Mouse (Mus musculus): Measurements from ENCODE around the gene Kctd17.

The Kctd17 gene

DNA sequence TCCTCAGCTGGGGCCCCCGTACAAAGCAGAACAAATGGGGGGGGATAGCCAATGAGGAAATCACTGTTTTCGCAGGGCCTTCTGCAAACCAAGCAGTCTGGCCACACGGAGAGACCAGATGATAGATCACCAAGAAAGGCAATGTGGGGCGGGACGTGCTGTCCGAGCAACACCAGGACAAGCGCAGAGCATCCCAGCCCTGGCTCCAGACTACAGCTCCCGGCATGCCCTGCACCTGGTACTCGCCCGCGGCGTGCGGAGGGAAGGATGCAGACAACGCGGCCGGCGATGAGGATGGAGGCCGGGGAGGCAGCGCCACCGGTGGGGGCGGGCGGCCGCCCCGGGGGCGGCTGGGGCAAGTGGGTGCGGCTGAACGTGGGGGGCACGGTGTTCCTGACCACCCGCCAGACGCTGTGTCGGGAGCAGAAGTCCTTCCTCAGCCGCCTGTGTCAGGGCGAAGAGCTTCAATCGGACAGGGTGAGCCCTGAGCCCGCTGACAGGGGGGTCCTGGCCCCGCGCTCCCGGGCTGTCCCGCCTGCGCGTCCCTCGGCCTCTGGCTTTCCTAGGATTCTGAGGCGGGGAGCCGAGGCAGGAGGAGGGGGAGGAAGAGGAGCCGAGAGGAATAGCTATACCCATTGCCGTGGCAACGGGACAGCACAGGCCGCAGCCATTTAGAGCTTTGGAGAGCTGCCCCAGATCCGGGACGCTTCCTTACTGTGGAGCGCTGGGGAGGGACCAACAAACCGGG is at the start of gene Kctd17:
Kctd17 (plus strand) TSS at position 174 of the 748 bp plus-strand sequence.
- DNase-seq (ENCODE audit: extremely low spot score): peak; percentile 85

DNA sequence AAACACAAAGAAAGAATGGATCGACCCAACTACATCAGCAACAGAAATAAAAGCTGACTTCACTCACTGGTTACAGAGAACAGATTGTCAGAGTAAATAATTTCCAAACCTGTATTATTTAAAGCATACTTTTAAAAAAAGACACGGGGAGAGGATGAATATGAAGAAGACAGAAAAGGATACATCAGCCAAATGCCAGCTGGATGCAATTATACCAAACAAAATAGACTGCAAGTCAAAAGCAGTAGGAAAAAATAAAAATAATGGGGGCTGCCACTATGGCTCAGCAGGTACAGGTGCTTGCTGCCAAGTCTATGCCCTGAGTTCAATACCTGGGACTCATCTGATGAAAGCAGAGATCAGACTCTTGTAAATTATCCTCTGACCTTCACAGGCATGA is 48.2 kb upstream of the Kctd17 start:
- no peak for DNase-seq (ENCODE audit: extremely low spot score)

GRCm38 (mm10) chr15:78380741-78381140 is 47.6 kb upstream of the Kctd17 start:
- no peak for DNase-seq (ENCODE audit: extremely low spot score)

- DNase-seq (ENCODE audit: extremely low spot score): no peak
Measured at GRCm38 (mm10) chr15:78382115-78382514, 46.2 kb upstream of the Kctd17 start.

DNA sequence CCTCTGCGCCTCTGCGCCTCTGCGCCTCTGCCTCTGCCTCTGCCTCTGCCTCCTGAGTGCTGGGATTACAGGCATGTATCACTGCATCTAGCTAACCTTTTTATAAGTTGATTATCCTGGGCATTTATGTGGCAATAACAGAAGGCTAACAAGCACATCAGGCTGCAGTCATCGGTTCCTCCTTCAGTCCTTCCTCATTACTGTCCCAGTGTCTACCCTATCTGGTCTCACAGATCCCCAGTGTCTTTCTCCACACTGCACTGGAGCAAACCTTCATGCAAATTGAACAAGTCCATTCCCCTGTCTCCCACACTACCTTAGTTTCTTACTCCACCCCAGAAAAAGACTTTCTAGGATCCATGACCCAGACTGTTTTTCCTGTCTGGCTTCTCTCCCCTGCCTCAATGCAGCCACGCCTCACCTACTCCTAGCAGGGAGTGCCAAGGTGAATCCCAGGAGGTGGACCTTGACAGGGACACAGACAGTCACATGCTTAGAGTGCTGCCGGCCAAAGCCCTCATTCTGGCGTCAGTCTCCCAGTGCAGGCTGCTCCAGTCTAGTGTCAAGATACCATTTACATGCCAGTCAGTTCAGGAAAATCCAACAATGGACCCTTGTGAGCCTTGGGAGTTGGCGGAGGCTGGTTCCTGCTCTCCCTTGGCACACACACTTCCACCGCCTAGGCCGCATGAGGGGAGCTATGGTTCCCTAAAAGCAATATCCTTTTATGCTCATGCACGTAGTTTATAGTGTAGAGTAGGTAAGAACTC is 44.7 kb upstream of the Kctd17 start:
- no peak for DNase-seq (ENCODE audit: extremely low spot score)

- no peak for DNase-seq (ENCODE audit: extremely low spot score)
Measured at GRCm38 (mm10) chr15:78384220-78385116, 43.9 kb upstream of the Kctd17 start.

- no peak for DNase-seq (ENCODE audit: extremely low spot score)
Measured at GRCm38 (mm10) chr15:78385564-78385963, 42.8 kb upstream of the Kctd17 start.

DNA sequence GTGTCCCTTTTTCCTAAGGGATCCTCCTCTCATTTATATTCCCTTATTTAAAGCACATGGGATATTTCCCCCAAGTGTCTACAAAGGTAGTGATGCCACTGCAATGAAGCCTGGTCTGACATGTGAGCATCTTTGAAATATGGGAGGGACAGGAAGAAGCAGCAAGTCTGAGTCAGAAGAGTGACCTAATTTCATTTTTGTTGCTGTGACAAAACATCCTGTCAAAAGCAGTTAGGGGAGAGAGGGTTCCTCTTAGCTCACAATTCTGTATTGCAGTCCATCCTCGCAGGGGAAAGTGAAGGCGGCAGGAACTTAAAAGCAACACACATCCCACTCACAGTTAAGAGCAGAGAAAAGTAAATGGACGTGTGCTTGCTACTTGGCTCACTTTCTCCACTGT is 37.5 kb upstream of the Kctd17 start:
- no peak for DNase-seq (ENCODE audit: extremely low spot score)

GRCm38 (mm10) chr15:78395478-78395962 is 32.8 kb upstream of the Kctd17 start, which contains the start of gene Tex33:
Gene Tex33 (minus strand): TSS chr15:78395912.
- no peak for DNase-seq (ENCODE audit: extremely low spot score)

DNA sequence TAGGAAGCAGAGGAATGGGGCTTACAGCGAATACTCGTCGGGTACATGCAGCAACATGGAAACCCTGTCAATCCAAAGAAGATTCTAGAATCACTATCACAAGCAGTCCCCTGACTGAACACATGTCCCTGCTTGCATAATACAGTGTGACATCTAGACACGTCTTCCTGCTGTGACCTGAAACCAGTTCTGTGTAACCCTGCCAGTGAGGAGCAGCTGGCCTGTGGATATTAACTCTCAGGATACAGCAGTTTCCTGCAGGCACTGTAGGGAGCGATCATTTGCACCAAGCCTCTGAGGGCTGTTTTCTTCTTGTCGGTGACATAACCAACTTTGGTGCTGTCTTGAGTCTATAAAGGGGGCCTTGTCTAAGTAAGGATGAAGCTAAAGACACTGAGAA is 27.0 kb upstream of the Kctd17 start:
- DNase-seq (ENCODE audit: extremely low spot score): no peak

DNA sequence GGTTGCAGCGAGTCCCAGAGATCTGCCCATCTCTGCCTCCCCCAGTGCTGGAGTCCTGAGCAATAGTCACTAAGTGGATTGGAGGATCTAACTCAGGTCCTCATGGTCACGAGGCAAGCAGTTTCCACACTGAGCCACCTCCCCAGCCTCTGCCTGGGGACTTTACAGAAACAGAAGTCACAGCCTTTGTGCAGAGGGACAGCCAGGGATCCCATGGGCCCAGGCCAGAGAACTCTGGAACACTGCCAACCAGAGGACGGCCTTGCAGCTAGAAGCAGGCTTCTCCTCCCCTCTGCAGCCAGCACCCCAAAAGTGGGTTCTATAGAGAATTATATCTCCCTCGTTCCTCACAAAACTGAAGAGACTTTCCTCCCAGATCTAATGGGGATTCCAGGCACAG is 26.4 kb upstream of the Kctd17 start:
- DNase-seq (ENCODE audit: extremely low spot score): no peak

DNA sequence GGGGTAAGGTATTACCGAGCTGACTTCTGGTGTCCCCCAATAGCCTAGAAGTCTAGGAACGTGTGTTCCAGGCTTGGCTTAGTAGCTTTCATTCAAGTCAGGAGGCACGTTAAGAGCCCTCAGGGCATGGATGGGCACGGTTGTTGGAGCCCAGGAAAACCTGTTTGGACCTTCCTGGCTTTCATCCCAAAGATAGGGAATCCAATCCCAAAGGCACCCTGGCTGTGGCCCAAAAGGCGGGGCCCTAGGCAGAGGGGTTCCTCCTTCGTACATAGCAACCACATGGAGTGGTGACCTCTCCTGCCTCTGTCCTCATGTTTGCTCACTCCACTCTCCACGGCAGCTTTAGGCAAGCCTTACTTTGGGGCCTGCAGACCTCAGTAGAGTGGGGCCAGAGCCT is 25.9 kb upstream of the Kctd17 start:
- no peak for DNase-seq (ENCODE audit: extremely low spot score)

DNA sequence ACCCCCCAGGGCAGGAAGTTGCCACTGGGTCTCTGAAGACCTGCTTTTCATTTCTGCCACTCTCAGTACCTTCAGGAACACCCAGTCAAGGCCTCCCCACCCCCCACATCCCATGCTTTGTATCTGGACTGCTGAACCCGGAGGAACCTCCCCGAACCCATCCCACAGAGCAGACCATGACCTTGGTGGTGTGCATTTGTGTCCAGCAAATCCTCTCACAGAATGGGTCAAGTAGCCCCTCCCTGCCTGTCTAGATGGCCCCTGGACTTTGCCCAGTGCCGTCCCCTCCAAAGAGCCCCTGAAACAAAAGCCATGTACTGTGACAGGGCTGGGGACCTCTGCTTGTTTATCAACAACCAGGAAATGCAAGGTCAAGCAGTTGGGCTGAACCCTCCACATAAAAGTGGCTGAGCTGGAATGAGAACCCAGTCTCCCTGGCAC is 25.0 kb upstream of the Kctd17 start:
- no peak for DNase-seq (ENCODE audit: extremely low spot score)

DNA sequence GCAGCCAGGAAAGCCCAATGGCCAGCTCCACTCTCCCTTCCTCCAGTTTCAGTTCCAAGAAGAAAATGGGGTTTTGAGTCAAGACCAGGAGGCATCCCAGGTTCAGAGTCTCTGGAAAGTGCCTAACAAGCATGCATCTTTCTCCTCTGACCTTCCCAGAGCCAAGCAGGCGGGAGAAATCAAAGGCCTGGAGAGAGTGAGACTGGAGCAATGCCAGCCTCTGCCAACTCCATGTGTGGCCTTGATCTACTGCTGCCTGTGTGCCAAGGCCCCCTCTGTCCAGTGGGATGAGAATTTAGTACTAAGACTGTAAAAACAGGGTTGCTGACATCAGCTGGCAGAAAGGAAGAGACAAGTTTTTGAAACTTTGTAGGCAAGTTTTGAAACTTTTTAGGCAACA is 24.5 kb upstream of the Kctd17 start:
- no peak for DNase-seq (ENCODE audit: extremely low spot score)

- no peak for DNase-seq (ENCODE audit: extremely low spot score)
Measured at GRCm38 (mm10) chr15:78405098-78405497, 23.3 kb upstream of the Kctd17 start.

- peak; percentile 84 for DNase-seq (ENCODE audit: extremely low spot score)
Measured at GRCm38 (mm10) chr15:78405517-78406211, 22.7 kb upstream of the Kctd17 start, which contains the start of gene Tst. Gene Tst (minus strand): TSS chr15:78405907.

- peak; percentile 92 for DNase-seq (ENCODE audit: extremely low spot score)
Measured at GRCm38 (mm10) chr15:78406293-78406934, 21.9 kb upstream of the Kctd17 start, which contains the start of gene Mpst. Gene Mpst (plus strand): TSS chr15:78406416.

DNA sequence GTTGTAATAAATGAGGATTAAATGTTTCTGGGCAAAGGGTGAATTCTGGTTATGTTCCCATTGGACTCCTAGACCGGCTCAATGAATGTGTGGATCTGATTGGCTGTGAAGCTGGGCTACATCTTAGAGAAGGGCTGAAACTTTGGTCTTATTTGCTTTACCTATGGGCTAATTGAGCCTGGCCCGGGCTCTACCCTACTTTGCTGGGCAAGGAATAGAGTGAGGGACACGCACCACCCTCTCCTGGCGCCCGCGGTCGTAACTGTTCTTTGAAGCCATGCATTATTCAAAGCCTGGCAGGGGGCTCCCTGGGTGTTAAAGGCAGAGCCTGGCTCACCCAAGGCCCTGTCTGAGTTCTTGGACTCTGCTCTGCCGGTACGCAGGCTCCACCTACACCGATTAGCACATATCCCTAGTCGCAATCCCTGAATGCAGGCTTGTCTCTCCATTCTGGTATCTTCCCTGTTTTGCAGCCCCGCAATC is 18.8 kb upstream of the Kctd17 start:
- DNase-seq (ENCODE audit: extremely low spot score): peak; percentile 25

GRCm38 (mm10) chr15:78413083-78413718 is 15.2 kb upstream of the Kctd17 start:
- no peak for DNase-seq (ENCODE audit: extremely low spot score)

DNA sequence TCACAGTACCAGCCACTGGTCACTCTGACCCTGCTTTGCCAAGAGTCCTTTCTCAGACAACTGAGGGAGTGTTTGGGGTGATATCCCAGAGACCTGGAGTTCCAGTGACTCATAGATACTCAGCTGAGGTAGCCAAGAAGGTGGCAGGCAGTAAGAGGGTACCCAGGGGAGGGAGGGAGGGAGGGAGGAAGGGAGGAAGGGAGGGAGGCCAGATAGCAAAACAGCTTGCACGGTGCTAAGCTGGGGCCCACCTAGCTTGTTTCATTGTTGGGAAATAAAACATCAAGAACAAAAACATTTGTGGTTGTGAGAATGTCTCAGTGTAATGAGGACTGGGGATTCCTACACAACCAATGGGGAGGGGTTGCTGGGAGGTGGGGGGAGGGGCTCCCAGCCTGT is 14.6 kb upstream of the Kctd17 start:
- no peak for DNase-seq (ENCODE audit: extremely low spot score)

All from embryo, embryonic 9.5 days (tissue).